Mouse (Mus musculus): ENCODE measurements at regions not wholly inside any gene's neighbourhood (a gene's known extent, or its start where the extent isn't known, plus 50 kb on each side); places are given as distances from the start of the nearest gene placed in this dataset.

GRCm38 (mm10) chr11:31756355-31757145 lies 84.9 kb upstream of the Bod1 start:
- Histone ChIP-seq H3K79me2 (ENCODE audit: control insufficient read depth, insufficient read depth, low read length, poor library complexity) (no peaks in the 10 kb centered on the region), H3K9me3 (replicated peaks; ENCODE audit: insufficient read depth, low read length) (no peaks in the 10 kb centered on the region), H3K4me3 (ENCODE audit: control insufficient read depth in 1 of 2, insufficient read depth in 1 of 2, low read depth in 2 of 2, low read length in 2 of 2) (no peak overlapping the region), H3K36me3 (ENCODE audit: control insufficient read depth in 1 of 2, insufficient read depth in 2 of 2, low read length in 2 of 2) (no peaks in the 10 kb centered on the region), H3K4me1 (ENCODE audit: control insufficient read depth in 1 of 2, insufficient read depth in 2 of 2, low read length in 2 of 2) (no peaks in the 10 kb centered on the region), H3K27me3 (ENCODE audit: control insufficient read depth in 1 of 2, insufficient read depth in 2 of 2, low read length in 2 of 2) (no peaks in the 10 kb centered on the region; a peak in 1 of 4 replicates), H3K27ac (ENCODE audit: control insufficient read depth, low read depth, low read length) (no peak overlapping the region), H3K9ac (ENCODE audit: control insufficient read depth, low read depth, low read length, poor library complexity, severe bottlenecking) (no peak overlapping the region)
- DNase-seq (ENCODE audit: low read depth, low spot score): no peak
- TF ChIP-seq MAFK (IDR thresholded peaks at IDR 0.05; ENCODE audit: borderline replicate concordance, low read depth, low read length): no peak
- TF ChIP-seq MEF2A (IDR thresholded peaks at IDR 0.05; ENCODE audit: extremely low read depth, insufficient replicate concordance, low read depth, low read length, poor library complexity, severe bottlenecking): no peak
- TF ChIP-seq NRF1 (IDR thresholded peaks at IDR 0.05; ENCODE audit: insufficient read depth, low read depth, low read length, poor library complexity, severe bottlenecking): no peak
- TF ChIP-seq RCOR1 (IDR thresholded peaks at IDR 0.05; ENCODE audit: low read depth, low read length): no peak
- no peak for TF ChIP-seq MXI1 (IDR thresholded peaks at IDR 0.05; ENCODE audit: low read depth, low read length)
- TF ChIP-seq NELFE (IDR thresholded peaks at IDR 0.05; ENCODE audit: low read depth, low read length): no peak
- no peak for TF ChIP-seq EP300 (IDR thresholded peaks at IDR 0.05; ENCODE audit: low read depth in 1 of 2, low read length in 2 of 2)
- TF ChIP-seq CTCF (IDR thresholded peaks at IDR 0.05 in 2 of 3, conservative IDR thresholded peaks at IDR 0.05 in 1 of 3; ENCODE audit: control insufficient read depth in 1 of 3, insufficient read depth in 1 of 3, low read depth in 2 of 3, low read length in 3 of 3, poor library complexity in 1 of 3, severe bottlenecking in 1 of 3): no peak
- TF ChIP-seq POLR2AphosphoS5 (IDR thresholded peaks at IDR 0.05; ENCODE audit: borderline replicate concordance, low read depth, low read length): no peak
- TF ChIP-seq ZKSCAN1 (IDR thresholded peaks at IDR 0.05; ENCODE audit: low read depth, low read length): no peak
- TF ChIP-seq GATA1 (IDR thresholded peaks at IDR 0.05; ENCODE audit: low read depth, low read length): no peak
- no peak for TF ChIP-seq GABPA (IDR thresholded peaks at IDR 0.05; ENCODE audit: low read depth, low read length)
- no peak for TF ChIP-seq ZNF384 (IDR thresholded peaks at IDR 0.05; ENCODE audit: low read depth, low read length)
- TF ChIP-seq TAL1 (IDR thresholded peaks at IDR 0.05; ENCODE audit: low read length): no peak
- no peak for TF ChIP-seq USF2 (IDR thresholded peaks at IDR 0.05; ENCODE audit: borderline replicate concordance in 1 of 2, insufficient read depth in 1 of 2, low read depth in 1 of 2, low read length in 2 of 2)
- no peak for TF ChIP-seq SIN3A (IDR thresholded peaks at IDR 0.05; ENCODE audit: low read length)
- TF ChIP-seq UBTF (IDR thresholded peaks at IDR 0.05; ENCODE audit: borderline replicate concordance, insufficient read depth, low read depth, low read length): no peak
- TF ChIP-seq RAD21 (IDR thresholded peaks at IDR 0.05; ENCODE audit: low read depth, low read length): no peak
- TF ChIP-seq ZC3H11A (IDR thresholded peaks at IDR 0.05; ENCODE audit: low read depth, low read length): no peak
- TF ChIP-seq SMC3 (IDR thresholded peaks at IDR 0.05; ENCODE audit: low read depth, low read length): no peak

Data from MEL (cell line).